Mouse (Mus musculus) hindbrain, embryonic 10.5 days (tissue): ENCODE data around the gene Acan. TPM values are rescaled to one million over a fixed set of nuclear protein-coding genes. Genes with fewer than 3 reads are reported as not detected.
A peak's percentile ranks its signal among the peaks of the same experiment; 100 is the strongest.

Source experiments
- DNase-seq: peaks from one replicate; pipeline ENCODE4 v3.0.0-alpha.2; 2017; ENCODE audit warnings: low spot score
- H3K27ac ChIP-seq: fragments of 300-500 bp; sonication (generic); 2 replicates; pipeline ENCODE4 v1.5.1; 2016; ENCODE audit warnings: mild to moderate bottlenecking, moderate library complexity
- H3K27me3 ChIP-seq: fragments of 300-500 bp; sonication (generic); 2 replicates; pipeline ENCODE4 v1.6.1; 2016; ENCODE audit warnings: mild to moderate bottlenecking; ENCODE audit not compliant: poor library complexity, insufficient read depth, severe bottlenecking
- H3K36me3 ChIP-seq: fragments of 300-500 bp; sonication (generic); 2 replicates; pipeline ENCODE4 v1.6.1; 2016; ENCODE audit warnings: mild to moderate bottlenecking, moderate library complexity
- H3K4me1 ChIP-seq: fragments of 300-500 bp; sonication (generic); replicated peaks from 2 replicates; pipeline ENCODE4 v1.6.1; 2016; ENCODE audit warnings: mild to moderate bottlenecking
- H3K4me3 ChIP-seq: fragments of 300-500 bp; sonication (generic); 2 replicates; pipeline ENCODE4 v1.5.1; 2016; ENCODE audit warnings: mild to moderate bottlenecking, moderate library complexity
- H3K9me3 ChIP-seq: fragments of 300-500 bp; sonication (generic); 2 replicates; pipeline ENCODE4 v1.6.1; 2016; ENCODE audit warnings: mild to moderate bottlenecking, moderate library complexity
- WGBS: fragments of 180-500 bp; shearing (Covaris S2); methylation state at CpG from one replicate; pipeline ENCODE4 v1.1.7; 2016; 5-methylcytosine and 5-hydroxymethylcytosine counted together
- polyA plus RNA-seq: library from polyadenylated mRNA; unstranded; fragments of >200 nt; fragmentation: Nextera tagmentation; extraction: Ambion mirVana; gene quantifications from 2 replicates; pipeline ENCODE4 v1.2.1, GENCODE M21; 2016

Acan gene
- polyA plus RNA-seq, 1 experiment from 2014 or later, result 0.10 TPM

- no peak for DNase-seq
- peaks cover 33% of the 10 kb centered on the region for H3K4me1 ChIP-seq
- no peaks in the 10 kb centered on the region for H3K9me3 ChIP-seq
- H3K4me3 ChIP-seq, result peak overlapping the region; percentile 68
- H3K27ac ChIP-seq, result peak overlapping the region; percentile 88; the same call in 1 of the 2 replicates
- peaks cover 32% of the 10 kb centered on the region for H3K36me3 ChIP-seq
- 62% methylated on average over 12 of the region's 12 CpGs for WGBS
- no peaks in the 10 kb centered on the region for H3K27me3 ChIP-seq
These were observed 93.9 kb downstream of the Acan start for GRCm38 (mm10) chr7:79147011-79147837.

- peak overlapping the region; percentile 88 for H3K27ac ChIP-seq
- WGBS, result under 1% methylated on average over 20 of the region's 20 CpGs
- DNase-seq, result peak; percentile 39
- peaks cover 23% of the 10 kb centered on the region for H3K36me3 ChIP-seq
- H3K27me3 ChIP-seq, result no peaks in the 10 kb centered on the region
- no peaks in the 10 kb centered on the region for H3K9me3 ChIP-seq
- peaks cover 33% of the 10 kb centered on the region for H3K4me1 ChIP-seq
- H3K4me3 ChIP-seq, result peak overlapping the region; percentile 68
These were observed 94.8 kb downstream of the Acan start for GRCm38 (mm10) chr7:79147931-79148653.

GRCm38 (mm10) chr7:79148711-79149266 lies 95.5 kb downstream of the Acan start, which contains the start of gene Mfge8:
TSS of gene Mfge8 (minus strand) at chr7:79149060.
- H3K9me3 ChIP-seq, result no peaks in the 10 kb centered on the region
- H3K27me3 ChIP-seq, result no peaks in the 10 kb centered on the region
- H3K27ac ChIP-seq, result peak within 1 kb of the TSS; percentile 88
- DNase-seq, result peak; percentile 91
- peaks cover 17% of the 10 kb centered on the region for H3K36me3 ChIP-seq
- WGBS, result under 1% methylated on average over 39 of the region's 39 CpGs
- H3K4me1 ChIP-seq, result peaks cover 33% of the 10 kb centered on the region
- H3K4me3 ChIP-seq, result peak within 1 kb of the TSS; percentile 68

GRCm38 (mm10) chr7:79149522-79149921 lies 96.2 kb downstream of the Acan start:
- peaks cover 9% of the 10 kb centered on the region for H3K36me3 ChIP-seq
- H3K4me1 ChIP-seq, result peaks cover 33% of the 10 kb centered on the region
- no peaks in the 10 kb centered on the region for H3K27me3 ChIP-seq
- DNase-seq, result no peak
- WGBS, result 73% methylated on average over 6 of the region's 6 CpGs
- H3K9me3 ChIP-seq, result no peaks in the 10 kb centered on the region
- H3K4me3 ChIP-seq, result no peak overlapping the region
- no peak overlapping the region for H3K27ac ChIP-seq

GRCm38 (mm10) chr7:79159406-79159805 lies 106.1 kb downstream of the Acan start:
- Histone ChIP-seq H3K36me3 (no peaks in the 10 kb centered on the region), H3K4me3 (no peak overlapping the region), H3K27ac (no peak overlapping the region), H3K9me3 (no peaks in the 10 kb centered on the region), H3K4me1 (no peaks in the 10 kb centered on the region), H3K27me3 (no peaks in the 10 kb centered on the region)
- no peak for DNase-seq
- WGBS, result 70% methylated on average over 1 of the region's 1 CpGs

Other genes with a start within 250 kb of the Acan start
- 20.9 and 21.2 TPM in 2 replicates for gene Det1, start 206.2 kb upstream of the Acan start, polyA plus RNA-seq
- gene Aen, start 157.6 kb upstream of the Acan start, polyA plus RNA-seq, result 59.0 and 73.4 TPM in 2 replicates
- 0.57 and 0.63 TPM in 2 replicates for gene Isg20, start 140.1 kb upstream of the Acan start, polyA plus RNA-seq
- gene Hapln3, start 77.5 kb downstream of the Acan start, polyA plus RNA-seq, result 2.3 and 2.9 TPM in 2 replicates
- 98.3 and 105 TPM in 2 replicates for gene Mfge8, start 95.6 kb downstream of the Acan start, polyA plus RNA-seq
- gene Abhd2, start 219.7 kb downstream of the Acan start, polyA plus RNA-seq, result 8.0 and 10.1 TPM in 2 replicates